In genomic region chr19:40437651-40438068, GRCm38 (mm10) we compare ENCODE assay signal across 9 mouse cellular contexts.
DNase-seq lines count a peak whose midpoint lies in the region; ATAC-seq lines count a peak whose summit lies in the region.
"Had no signal": no experiment of that assay in that cellular context is flagged by ENCODE, and none has a peak within 500 bp of the region (broad histone marks: within the 10 kb centered on the region; RNA-seq: fewer than 3 reads in every experiment).

No protein-coding gene starts in this region.

- H3K27me3 ChIP-seq in heart, embryonic 16.5 days (ENCODE audit: control insufficient read depth, insufficient read depth, low read length): no peaks in the 10 kb centered on the region
- no peaks in the 10 kb centered on the region for H3K27me3 ChIP-seq in liver, embryonic 13.5 days
- no peaks in the 10 kb centered on the region for H3K27me3 ChIP-seq in stomach, embryonic 15.5 days (replicated peaks)

- peak overlapping the region; percentile 17 for H3K4me2 ChIP-seq in heart, embryonic 16.5 days (ENCODE audit: low read depth, low read length)
- no peak overlapping the region for H3K4me2 ChIP-seq in liver, embryonic 13.5 days
- H3K4me2 ChIP-seq in stomach, embryonic 15.5 days: no peak overlapping the region

- H3K9ac ChIP-seq in heart, embryonic 16.5 days (ENCODE audit: low read length): peak overlapping the region; percentile 22; the same call in 1 of the 2 replicates
- no peak overlapping the region; the same call in 1 of the 2 replicates for H3K9ac ChIP-seq in liver, embryonic 13.5 days
- H3K9ac ChIP-seq in stomach, embryonic 15.5 days: no peak overlapping the region

- ATAC-seq in heart, embryonic 16.5 days (replicated peaks; ENCODE audit: extremely low read depth, insufficient read depth, low FRiP score): peak; percentile 43
- ATAC-seq in liver, embryonic 13.5 days (ENCODE audit: low read depth): peak; percentile 44
- 0 out of 2 replicates have a peak, but pooled peaks have one; percentile 40 for ATAC-seq in stomach, embryonic 15.5 days (ENCODE audit: insufficient read depth, low FRiP score, low read depth)
- ATAC-seq in megakaryocyte-erythroid progenitor cell, adult 5-6 weeks (replicated peaks; ENCODE audit: low FRiP score, low TSS enrichment, poor library complexity, severe bottlenecking): no peak

- H3K4me1 ChIP-seq in heart, embryonic 16.5 days (ENCODE audit: control insufficient read depth, insufficient read depth, low read length): peaks cover 80% of the 10 kb centered on the region
- peaks cover 38% of the 10 kb centered on the region for H3K4me1 ChIP-seq in liver, embryonic 13.5 days (replicated peaks)
- peaks cover 5% of the 10 kb centered on the region; the same call in 1 of the 2 replicates for H3K4me1 ChIP-seq in stomach, embryonic 15.5 days

- DNase-seq in adrenal gland, postnatal 14 days: peak; percentile 66
- DNase-seq in embryo, embryonic 10.5 days (ENCODE audit: low spot score): peak; percentile 38
- no peak for DNase-seq in liver, embryonic 13.5 days
- DNase-seq in thymus, postnatal 36 days: no peak
- no peak for DNase-seq in cerebellum, adult 9-10 months

- H3K4me3 ChIP-seq in heart, embryonic 16.5 days (ENCODE audit: low read length): no peak overlapping the region
- no peak overlapping the region for H3K4me3 ChIP-seq in liver, embryonic 13.5 days (replicated peaks)
- no peak overlapping the region for H3K4me3 ChIP-seq in stomach, embryonic 15.5 days (replicated peaks)

- H3K27ac ChIP-seq in heart, embryonic 16.5 days (ENCODE audit: low read length): peak overlapping the region; percentile 88
- H3K27ac ChIP-seq in liver, embryonic 13.5 days: no peak overlapping the region
- peak overlapping the region; percentile 52; the same call in 1 of the 2 replicates for H3K27ac ChIP-seq in stomach, embryonic 15.5 days
- H3K27ac ChIP-seq: macrophage had no signal

- H3K9me3 ChIP-seq in heart, embryonic 16.5 days (replicated peaks; ENCODE audit: control insufficient read depth, low read length): no peaks in the 10 kb centered on the region
- no peaks in the 10 kb centered on the region for H3K9me3 ChIP-seq in liver, embryonic 13.5 days (replicated peaks)
- H3K9me3 ChIP-seq in stomach, embryonic 15.5 days: no peaks in the 10 kb centered on the region

- 0 out of 2 replicates have a peak, but pooled peaks cover 3% of the 10 kb centered on the region for H3K36me3 ChIP-seq in heart, embryonic 16.5 days (ENCODE audit: control insufficient read depth, insufficient read depth)
- H3K36me3 ChIP-seq in liver, embryonic 13.5 days: no peaks in the 10 kb centered on the region
- no peaks in the 10 kb centered on the region for H3K36me3 ChIP-seq in stomach, embryonic 15.5 days

- WGBS in heart, embryonic 16.5 days: 15% methylated on average over 9 of the region's 9 CpGs
- 58% methylated on average over 9 of the region's 9 CpGs for WGBS in liver, embryonic 13.5 days (ENCODE audit: insufficient replicate concordance)
- WGBS in stomach, embryonic 15.5 days: 32% methylated on average over 9 of the region's 9 CpGs

Comparison
In these comparisons a context has a peak if more than half of its experiments do, and no peak if none do; other contexts are left out.
1. DNase-seq: peak in adrenal gland, postnatal 14 days (single experiment) and embryo, embryonic 10.5 days (single experiment); none in liver, embryonic 13.5 days (single experiment), thymus, postnatal 36 days (0 of 2) and cerebellum, adult 9-10 months (single experiment).